Mouse (Mus musculus): ENCODE results near the gene Ttc7b.

Ttc7b gene

GRCm38 (mm10) chr12:100254471-100254870 is 266.2 kb downstream of the Ttc7b start:
- DNase-seq (ENCODE audit: extremely low read depth, insufficient read length, low spot score) = no peak
